Mouse (Mus musculus) right cerebral cortex, postnatal 36 days (tissue): ENCODE data around the gene Habp4.
A peak's percentile ranks its signal among the peaks of the same experiment; 100 is the strongest.

Source experiments
- DNase-seq, 2 experiments: peaks; one replicate each; pipeline ENCODE4 v3.0.0; 2022; ENCODE audit warnings: low spot score in 2 of 2, mixed read lengths in 1 of 2

Gene Habp4

GRCm38 (mm10) chr13:64178746-64179652 lies 17.4 kb downstream of the Habp4 start:
- no peak for DNase-seq

- DNase-seq = no peak
Observed at GRCm38 (mm10) chr13:64180300-64180699, 18.7 kb downstream of the Habp4 start.

- peak in 1 of 2 experiments; percentile 29 for DNase-seq
Observed at GRCm38 (mm10) chr13:64180888-64181287, 19.3 kb downstream of the Habp4 start.

GRCm38 (mm10) chr13:64182091-64182490 lies 20.5 kb downstream of the Habp4 start:
- no peak for DNase-seq

GRCm38 (mm10) chr13:64183583-64183982 lies 22.0 kb downstream of the Habp4 start:
- DNase-seq = no peak

GRCm38 (mm10) chr13:64184361-64184760 lies 22.7 kb downstream of the Habp4 start:
- DNase-seq = no peak

GRCm38 (mm10) chr13:64185176-64185575 lies 23.6 kb downstream of the Habp4 start:
- no peak for DNase-seq

- no peak for DNase-seq
Observed at GRCm38 (mm10) chr13:64185586-64185985, 24.0 kb downstream of the Habp4 start.

- no peak for DNase-seq
Observed at GRCm38 (mm10) chr13:64186516-64186915, 24.9 kb downstream of the Habp4 start.

GRCm38 (mm10) chr13:64187065-64187464 lies 25.4 kb downstream of the Habp4 start:
- DNase-seq = no peak

- DNase-seq = no peak
Observed at GRCm38 (mm10) chr13:64197899-64198298, 36.3 kb downstream of the Habp4 start.

GRCm38 (mm10) chr13:64198310-64198709 lies 36.7 kb downstream of the Habp4 start:
- DNase-seq = no peak

GRCm38 (mm10) chr13:64200911-64201310 lies 39.3 kb downstream of the Habp4 start:
- DNase-seq = no peak

GRCm38 (mm10) chr13:64204726-64205125 lies 43.1 kb downstream of the Habp4 start:
- no peak for DNase-seq

GRCm38 (mm10) chr13:64205186-64205585 lies 43.6 kb downstream of the Habp4 start:
- no peak for DNase-seq

GRCm38 (mm10) chr13:64208146-64208545 lies 46.5 kb downstream of the Habp4 start:
- DNase-seq = no peak

- DNase-seq = no peak
Observed at GRCm38 (mm10) chr13:64211995-64212603, 50.5 kb downstream of the Habp4 start.

GRCm38 (mm10) chr13:64214891-64215290 lies 53.3 kb downstream of the Habp4 start:
- no peak for DNase-seq

- no peak for DNase-seq
Observed at GRCm38 (mm10) chr13:64225738-64226137, 64.1 kb downstream of the Habp4 start.

- DNase-seq = no peak
Observed at GRCm38 (mm10) chr13:64226725-64227124, 65.1 kb downstream of the Habp4 start.

GRCm38 (mm10) chr13:64233139-64233538 lies 71.5 kb downstream of the Habp4 start:
- DNase-seq = no peak

- no peak for DNase-seq
Observed at GRCm38 (mm10) chr13:64235062-64235715, 73.6 kb downstream of the Habp4 start.

- no peak for DNase-seq
Observed at GRCm38 (mm10) chr13:64235777-64236176, 74.2 kb downstream of the Habp4 start.
